Mouse (Mus musculus): ENCODE measurements at regions not wholly inside any gene's neighbourhood (a gene's known extent, or its start where the extent isn't known, plus 50 kb on each side); places are given as distances from the start of the nearest gene placed in this dataset.

DNA sequence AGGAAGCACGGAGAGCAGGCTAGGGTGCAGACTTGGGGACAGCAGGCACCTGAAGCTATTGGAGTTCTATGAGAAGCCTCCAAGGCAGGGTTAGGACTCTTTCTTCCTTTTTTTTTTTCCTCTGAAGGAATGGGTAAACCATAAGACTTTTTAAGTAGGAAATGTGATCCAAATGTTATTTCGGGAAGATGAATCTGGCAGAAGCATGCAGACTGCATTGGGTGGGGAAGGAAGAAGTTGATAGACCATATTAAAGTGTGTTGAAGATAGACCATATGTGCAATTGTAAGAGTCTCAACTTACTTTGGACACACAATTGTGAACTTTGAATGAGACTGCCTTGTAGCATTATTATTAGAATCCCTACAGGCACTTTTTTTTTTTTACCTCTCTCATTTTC lies 304.5 kb downstream of the Ndfip2 start:
- Histone ChIP-seq H3K9me3 (ENCODE audit: control insufficient read depth, low read length) (no peaks in the 10 kb centered on the region), H3K4me3 (replicated peaks) (no peak overlapping the region), H3K27me3 (ENCODE audit: control insufficient read depth) (no peaks in the 10 kb centered on the region), H3K4me1 (ENCODE audit: control insufficient read depth) (no peaks in the 10 kb centered on the region), H3K36me3 (ENCODE audit: control insufficient read depth) (no peaks in the 10 kb centered on the region)
- TF ChIP-seq GATA1 (IDR thresholded peaks at IDR 0.05; ENCODE audit: low read length) (no peak), TAL1 (IDR thresholded peaks at IDR 0.05; ENCODE audit: low read length) (no peak)

DNA sequence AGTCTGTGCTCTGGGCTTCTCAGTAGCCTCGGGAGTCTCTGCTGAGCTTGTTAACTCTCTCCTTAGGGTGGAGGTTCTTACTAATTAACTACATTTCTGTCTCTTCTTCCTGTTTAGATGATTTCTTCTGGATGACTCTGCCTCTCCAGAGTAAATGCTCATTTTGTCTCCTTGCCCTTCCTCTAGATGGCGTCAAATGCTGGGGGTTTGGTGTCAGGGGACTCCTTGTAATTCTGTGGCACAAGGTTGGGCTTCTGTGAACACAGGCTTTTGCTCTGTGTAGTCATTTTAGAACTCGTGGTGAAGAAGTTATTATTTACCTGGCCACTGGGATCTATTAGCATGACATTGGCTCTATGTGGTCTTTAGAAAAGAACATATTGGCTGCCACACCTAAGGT lies 298.4 kb downstream of the Ndfip2 start:
- H3K36me3 ChIP-seq (ENCODE audit: control insufficient read depth) = no peaks in the 10 kb centered on the region
- TF ChIP-seq GATA1 (IDR thresholded peaks at IDR 0.05; ENCODE audit: low read length) = no peak
- no peak for TF ChIP-seq TAL1 (IDR thresholded peaks at IDR 0.05; ENCODE audit: low read length)
- H3K4me1 ChIP-seq (ENCODE audit: control insufficient read depth) = no peaks in the 10 kb centered on the region
- no peaks in the 10 kb centered on the region for H3K27me3 ChIP-seq (ENCODE audit: control insufficient read depth)
- no peak overlapping the region for H3K4me3 ChIP-seq (replicated peaks)
- H3K9me3 ChIP-seq (ENCODE audit: control insufficient read depth, low read length) = no peaks in the 10 kb centered on the region

DNA sequence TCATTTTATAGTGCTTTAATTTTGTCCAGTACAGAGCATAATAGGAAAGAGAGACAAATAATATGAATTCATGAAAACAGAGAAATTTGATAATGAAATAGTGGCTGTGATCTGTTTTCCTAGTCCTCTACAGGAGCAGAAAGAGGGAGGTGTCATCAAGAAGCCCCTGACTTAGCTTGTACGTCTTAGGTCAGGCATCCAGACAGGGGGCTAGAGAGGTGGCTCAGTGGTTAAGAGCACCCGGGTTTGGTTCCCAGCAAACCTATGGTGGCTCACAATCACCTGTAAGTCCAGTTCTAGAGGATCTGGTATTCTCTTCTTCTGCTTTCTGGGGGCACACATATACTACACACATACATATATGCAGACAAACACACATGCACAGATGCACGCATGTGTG lies 285.7 kb downstream of the Ndfip2 start:
- no peaks in the 10 kb centered on the region for H3K36me3 ChIP-seq (ENCODE audit: control insufficient read depth)
- H3K27me3 ChIP-seq (ENCODE audit: control insufficient read depth) = 0 out of 2 replicates have a peak, but pooled peaks cover 2% of the 10 kb centered on the region
- H3K9me3 ChIP-seq (ENCODE audit: control insufficient read depth, low read length) = no peaks in the 10 kb centered on the region
- no peaks in the 10 kb centered on the region for H3K4me1 ChIP-seq (ENCODE audit: control insufficient read depth)
- no peak overlapping the region for H3K4me3 ChIP-seq (replicated peaks)
- no peak for TF ChIP-seq TAL1 (IDR thresholded peaks at IDR 0.05; ENCODE audit: low read length)
- TF ChIP-seq GATA1 (IDR thresholded peaks at IDR 0.05; ENCODE audit: low read length) = no peak

DNA sequence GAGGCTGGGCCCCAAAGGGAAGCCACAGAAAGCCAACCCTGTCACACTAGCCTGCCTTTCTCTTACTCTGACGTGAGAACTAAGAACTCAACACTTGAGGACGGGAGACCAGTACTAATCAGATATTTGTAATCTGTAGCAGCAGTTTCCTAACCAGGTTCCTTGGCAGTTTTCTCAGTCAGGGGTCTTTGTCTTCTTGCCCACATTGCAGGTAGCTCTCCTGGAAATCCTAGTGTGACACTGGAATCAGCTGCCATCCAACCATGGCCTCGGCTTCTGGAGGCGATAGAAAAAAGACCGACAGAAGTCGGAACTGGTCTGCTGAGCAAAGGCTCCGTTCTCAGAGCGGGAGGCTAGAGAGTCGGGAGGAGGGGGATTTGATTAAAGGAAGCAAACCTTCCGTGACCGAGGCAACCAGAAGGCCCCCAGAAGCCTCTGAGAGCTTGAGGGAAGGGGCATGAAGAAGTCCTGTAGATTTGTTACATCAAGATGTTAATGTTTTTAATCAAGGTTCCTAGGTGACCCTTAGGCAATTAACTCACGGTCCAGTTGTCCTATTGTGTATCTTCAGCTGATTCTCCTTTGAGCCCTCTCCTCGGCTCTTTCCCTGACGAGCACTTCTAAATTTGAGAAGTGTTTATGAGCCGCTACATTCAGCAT lies 284.2 kb downstream of the Ndfip2 start:
- no peak overlapping the region for H3K4me3 ChIP-seq (replicated peaks)
- H3K9me3 ChIP-seq (ENCODE audit: control insufficient read depth, low read length) = no peaks in the 10 kb centered on the region
- TF ChIP-seq GATA1 (IDR thresholded peaks at IDR 0.05; ENCODE audit: low read length) (no peak), TAL1 (IDR thresholded peaks at IDR 0.05; ENCODE audit: low read length) (no peak)
- 0 out of 2 replicates have a peak, but pooled peaks cover 2% of the 10 kb centered on the region for H3K27me3 ChIP-seq (ENCODE audit: control insufficient read depth)
- H3K36me3 ChIP-seq (ENCODE audit: control insufficient read depth) = no peaks in the 10 kb centered on the region
- H3K4me1 ChIP-seq (ENCODE audit: control insufficient read depth) = no peaks in the 10 kb centered on the region

DNA sequence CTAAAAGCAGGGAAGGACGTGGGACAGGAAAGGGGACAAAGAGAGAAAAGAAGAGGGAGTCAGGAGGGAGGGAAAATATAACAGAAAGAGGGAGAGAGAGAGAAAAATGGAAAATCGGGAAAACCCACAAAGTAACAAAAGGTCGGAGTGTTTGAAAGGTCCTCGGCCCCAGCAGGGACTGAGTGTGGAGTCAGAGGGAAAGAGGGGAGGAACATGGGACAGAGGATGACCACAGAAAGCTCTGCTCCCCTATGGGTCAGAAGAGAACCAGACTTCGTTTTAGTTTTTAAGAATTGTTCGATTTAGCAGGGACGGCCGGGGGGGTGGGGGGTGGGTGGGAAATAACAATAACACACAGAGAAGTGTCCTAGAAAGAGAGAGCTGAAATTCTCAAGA lies 283.7 kb downstream of the Ndfip2 start:
- no peaks in the 10 kb centered on the region for H3K9me3 ChIP-seq (ENCODE audit: control insufficient read depth, low read length)
- H3K27me3 ChIP-seq (ENCODE audit: control insufficient read depth) = 0 out of 2 replicates have a peak, but pooled peaks cover 2% of the 10 kb centered on the region
- no peak for TF ChIP-seq GATA1 (IDR thresholded peaks at IDR 0.05; ENCODE audit: low read length)
- no peak for TF ChIP-seq TAL1 (IDR thresholded peaks at IDR 0.05; ENCODE audit: low read length)
- no peak overlapping the region for H3K4me3 ChIP-seq (replicated peaks)
- no peaks in the 10 kb centered on the region for H3K4me1 ChIP-seq (ENCODE audit: control insufficient read depth)
- H3K36me3 ChIP-seq (ENCODE audit: control insufficient read depth) = no peaks in the 10 kb centered on the region

DNA sequence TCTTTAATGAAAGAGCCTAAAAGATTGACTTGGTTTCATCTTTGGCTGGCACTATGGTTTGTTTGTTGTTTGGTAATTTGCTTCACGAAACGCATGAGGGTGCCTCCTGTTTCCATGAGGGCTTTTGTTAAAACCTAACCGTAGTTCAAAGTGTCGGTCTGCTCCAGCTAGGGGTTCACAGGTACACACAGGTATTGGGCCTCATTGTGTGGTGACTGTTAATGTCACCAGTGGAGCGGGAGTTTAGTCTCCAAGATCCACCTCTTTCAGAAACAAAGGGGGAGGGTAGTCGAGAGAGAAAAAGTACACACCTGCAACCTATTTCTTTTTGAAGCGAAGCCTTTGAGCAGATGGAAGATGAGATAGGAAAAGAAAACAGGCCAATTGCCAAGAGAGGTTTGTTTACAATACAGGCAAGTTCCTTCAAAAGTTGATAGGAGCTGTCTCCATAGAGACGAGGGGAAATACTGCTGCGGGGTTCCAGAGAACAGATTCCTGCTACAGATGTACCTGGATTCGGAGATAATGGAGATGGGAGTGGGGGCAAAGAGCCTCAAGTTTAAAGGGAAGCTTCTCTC lies 273.9 kb downstream of the Ndfip2 start:
- H3K9me3 ChIP-seq (ENCODE audit: control insufficient read depth, low read length) = no peaks in the 10 kb centered on the region
- H3K27me3 ChIP-seq (ENCODE audit: control insufficient read depth) = no peaks in the 10 kb centered on the region
- H3K36me3 ChIP-seq (ENCODE audit: control insufficient read depth) = no peaks in the 10 kb centered on the region
- TF ChIP-seq GATA1 (IDR thresholded peaks at IDR 0.05; ENCODE audit: low read length) (no peak), TAL1 (IDR thresholded peaks at IDR 0.05; ENCODE audit: low read length) (no peak)
- no peak overlapping the region for H3K4me3 ChIP-seq (replicated peaks)
- no peaks in the 10 kb centered on the region for H3K4me1 ChIP-seq (ENCODE audit: control insufficient read depth)

DNA sequence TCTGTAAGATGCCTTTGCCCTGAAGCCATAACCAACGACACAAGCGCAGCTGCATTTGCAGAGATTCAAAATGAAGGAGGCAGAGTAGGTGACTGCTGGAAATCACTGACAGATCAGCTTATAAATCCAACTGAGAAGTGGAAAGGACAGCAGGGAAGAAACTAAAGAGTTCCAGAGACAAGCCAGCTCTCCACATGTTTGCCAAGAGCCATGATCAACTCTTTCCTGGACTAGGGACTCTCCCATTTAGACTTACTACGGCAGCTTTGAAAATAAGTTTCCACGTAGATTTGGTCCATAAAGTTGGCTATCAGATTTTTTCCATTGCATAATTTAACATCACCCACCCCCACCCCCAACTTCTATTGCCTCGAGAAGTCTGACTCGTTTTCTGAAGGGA lies 269.7 kb downstream of the Ndfip2 start:
- no peaks in the 10 kb centered on the region for H3K9me3 ChIP-seq (ENCODE audit: control insufficient read depth, low read length)
- no peaks in the 10 kb centered on the region for H3K27me3 ChIP-seq (ENCODE audit: control insufficient read depth)
- H3K4me1 ChIP-seq (ENCODE audit: control insufficient read depth) = no peaks in the 10 kb centered on the region
- no peaks in the 10 kb centered on the region for H3K36me3 ChIP-seq (ENCODE audit: control insufficient read depth)
- TF ChIP-seq TAL1 (IDR thresholded peaks at IDR 0.05; ENCODE audit: low read length) = no peak
- no peak for TF ChIP-seq GATA1 (IDR thresholded peaks at IDR 0.05; ENCODE audit: low read length)
- H3K4me3 ChIP-seq (replicated peaks) = no peak overlapping the region

DNA sequence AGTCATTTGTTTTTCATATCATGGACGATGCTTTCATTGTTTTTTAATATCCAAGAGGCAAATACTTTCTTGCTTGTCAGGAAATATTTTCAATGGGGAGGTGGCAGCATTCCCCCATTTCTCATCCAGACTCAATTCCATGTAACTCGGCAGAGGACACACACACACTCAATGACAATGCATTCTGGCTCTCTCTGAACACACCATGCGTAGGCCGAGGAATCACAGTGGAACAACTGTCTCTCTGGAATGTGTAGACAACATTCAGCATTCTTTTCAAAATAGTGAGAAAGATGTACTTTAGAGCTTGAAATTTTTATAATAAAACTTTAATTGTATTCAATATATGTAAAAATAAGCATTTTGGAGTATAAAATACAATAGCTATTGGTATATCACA lies 265.5 kb downstream of the Ndfip2 start:
- H3K9me3 ChIP-seq (ENCODE audit: control insufficient read depth, low read length) = peaks cover 4% of the 10 kb centered on the region; the same call in 1 of the 2 replicates
- no peaks in the 10 kb centered on the region for H3K4me1 ChIP-seq (ENCODE audit: control insufficient read depth)
- no peaks in the 10 kb centered on the region for H3K36me3 ChIP-seq (ENCODE audit: control insufficient read depth)
- TF ChIP-seq TAL1 (IDR thresholded peaks at IDR 0.05; ENCODE audit: low read length) (no peak), GATA1 (IDR thresholded peaks at IDR 0.05; ENCODE audit: low read length) (no peak)
- no peak overlapping the region for H3K4me3 ChIP-seq (replicated peaks)
- no peaks in the 10 kb centered on the region for H3K27me3 ChIP-seq (ENCODE audit: control insufficient read depth)

DNA sequence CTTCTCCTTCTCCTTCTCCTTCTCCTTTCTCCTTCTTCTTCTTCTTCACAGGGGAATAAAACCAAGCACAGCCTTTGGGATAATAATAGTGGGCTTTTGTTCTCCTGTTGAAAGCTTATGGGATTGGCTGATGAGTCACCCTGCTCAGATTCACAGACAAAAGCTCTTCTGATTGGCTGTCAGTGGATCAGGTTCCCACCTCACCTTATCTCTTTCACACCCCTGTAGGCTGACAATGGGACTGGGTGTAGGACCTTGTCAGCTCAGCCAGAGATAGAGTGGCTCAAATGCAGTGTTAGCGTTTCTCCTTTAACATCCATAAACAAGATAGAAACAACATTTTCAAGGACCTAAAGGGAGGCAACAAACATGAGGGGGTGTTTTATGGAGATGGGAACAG lies 263.9 kb downstream of the Ndfip2 start:
- H3K36me3 ChIP-seq (ENCODE audit: control insufficient read depth) = no peaks in the 10 kb centered on the region

More for the DNA sequence above, 263.9 kb downstream of the Ndfip2 start:
- Histone ChIP-seq H3K4me1 (ENCODE audit: control insufficient read depth) (no peaks in the 10 kb centered on the region), H3K9me3 (ENCODE audit: control insufficient read depth, low read length) (peaks cover 4% of the 10 kb centered on the region; the same call in 1 of the 2 replicates), H3K27me3 (ENCODE audit: control insufficient read depth) (no peaks in the 10 kb centered on the region), H3K4me3 (replicated peaks) (no peak overlapping the region)
- TF ChIP-seq TAL1 (IDR thresholded peaks at IDR 0.05; ENCODE audit: low read length) (no peak), GATA1 (IDR thresholded peaks at IDR 0.05; ENCODE audit: low read length) (no peak)
